Mouse (Mus musculus) heart, embryonic 13.5 days (tissue): ENCODE results near the gene Gsdma3. TPM values are rescaled to one million over a fixed set of nuclear protein-coding genes. Genes with fewer than 3 reads are reported as not detected.

ENCODE experiments used
- ATAC-seq: fragments of 200-750 bp; cut with Nextera tagmentation; 2 replicates; pipeline ENCODE4 v1.8.0; 2017; ENCODE audit warnings: moderate TSS enrichment; ENCODE audit not compliant: insufficient number of reproducible peaks, low FRiP score, low TSS enrichment; ENCODE audit errors: extremely low read depth
- H3K27ac ChIP-seq: fragments of 300-500 bp; sonication (generic); replicated peaks from 2 replicates; pipeline ENCODE4 v1.5.1; 2015; ENCODE audit warnings: moderate library complexity, mild to moderate bottlenecking, inconsistent platforms
- H3K27me3 ChIP-seq: fragments of 300-500 bp; sonication (generic); replicated peaks from 2 replicates; pipeline ENCODE4 v1.6.1; 2015; ENCODE audit warnings: mild to moderate bottlenecking, inconsistent platforms
- H3K36me3 ChIP-seq: fragments of 300-500 bp; sonication (generic); 2 replicates; pipeline ENCODE4 v1.6.1; 2015; ENCODE audit warnings: mild to moderate bottlenecking, inconsistent platforms
- H3K4me1 ChIP-seq: fragments of 300-500 bp; sonication (generic); 2 replicates; pipeline ENCODE4 v1.6.1; 2015; ENCODE audit warnings: inconsistent platforms
- H3K4me2 ChIP-seq: fragments of 300-500 bp; sonication (generic); 2 replicates; pipeline ENCODE4 v1.6.1; 2015; ENCODE audit warnings: inconsistent platforms, mild to moderate bottlenecking, moderate library complexity
- H3K4me3 ChIP-seq: fragments of 300-500 bp; sonication (generic); 2 replicates; pipeline ENCODE4 v1.5.1; 2015; ENCODE audit warnings: moderate library complexity, mild to moderate bottlenecking, inconsistent platforms
- H3K9ac ChIP-seq: fragments of 300-500 bp; sonication (generic); 2 replicates; pipeline ENCODE4 v1.6.1; 2015; ENCODE audit warnings: inconsistent platforms, mild to moderate bottlenecking, moderate library complexity
- H3K9me3 ChIP-seq: fragments of 300-500 bp; sonication (generic); 2 replicates; pipeline ENCODE4 v1.6.1; 2016; ENCODE audit warnings: inconsistent platforms
- WGBS: fragments of 180-500 bp; shearing (Covaris S2); methylation state at CpG from one replicate; pipeline ENCODE4 v1.1.7; 2015; ENCODE audit warnings: mixed read lengths; 5-methylcytosine and 5-hydroxymethylcytosine counted together
- polyA plus RNA-seq: library from polyadenylated mRNA; unstranded; fragments of >200 nt; fragmentation: Nextera tagmentation; extraction: Ambion mirVana; gene quantifications from 2 replicates; pipeline ENCODE4 v1.2.1, GENCODE M21; 2015

Gsdma3 gene
- not detected in 2 replicates for polyA plus RNA-seq

DNA sequence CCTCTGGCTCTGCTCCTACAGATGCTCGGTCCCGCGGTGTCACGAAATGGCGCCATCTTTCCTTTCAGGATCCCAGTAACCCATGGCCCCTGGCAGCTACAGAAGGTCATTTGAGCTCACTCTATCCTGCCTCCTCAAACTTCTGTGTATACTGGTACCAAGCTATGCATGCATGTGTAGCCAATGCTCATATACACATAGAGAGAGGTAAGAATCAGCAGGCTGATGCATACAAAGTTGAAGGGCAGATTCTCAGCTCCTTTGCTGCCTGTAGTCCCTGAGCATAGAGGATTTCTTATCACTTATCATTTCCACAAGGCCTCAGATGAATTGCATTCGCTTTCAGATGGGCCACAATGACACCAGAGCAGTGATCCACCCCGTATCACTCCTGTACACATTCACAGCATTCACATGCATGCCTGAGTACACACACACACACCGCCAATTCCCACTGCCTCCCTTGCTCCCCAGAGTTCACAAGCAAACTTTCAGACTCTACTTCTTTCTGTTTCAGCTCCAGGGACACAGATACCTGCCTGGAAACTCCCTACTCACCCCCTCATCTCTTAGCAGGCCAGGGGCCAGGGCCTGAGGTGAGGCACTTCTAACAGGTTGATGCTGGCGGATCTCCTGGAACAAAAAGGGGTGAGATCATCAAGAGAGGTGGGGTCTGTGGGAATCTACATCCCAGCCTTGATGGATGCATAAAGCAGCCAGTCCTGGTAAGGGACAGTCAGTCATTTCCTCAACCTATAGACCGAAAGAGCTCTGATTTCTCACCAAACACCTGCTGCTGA lies at the start of gene Gsdma3, which contains the start of gene Gm12355:
Gene Gsdma3, plus strand, starts transcription at position 750 of the 800 bp plus-strand sequence.
Gene Gm12355, minus strand, starts transcription at position 51 of the 800 bp plus-strand sequence.
- peaks cover 7% of the 10 kb centered on the region; the same call in 1 of the 2 replicates for H3K27me3 ChIP-seq
- WGBS = 79% methylated on average over 10 of the region's 10 CpGs
- no peak within 1 kb of the TSS for H3K4me2 ChIP-seq
- no peaks in the 10 kb centered on the region for H3K36me3 ChIP-seq
- H3K27ac ChIP-seq = no peak within 1 kb of the TSS
- no peaks in the 10 kb centered on the region for H3K4me1 ChIP-seq
- H3K9me3 ChIP-seq = peaks cover 7% of the 10 kb centered on the region; the same call in 1 of the 2 replicates
- no peak within 1 kb of the TSS for H3K9ac ChIP-seq
- ATAC-seq = no peak
- no peak within 1 kb of the TSS for H3K4me3 ChIP-seq

DNA sequence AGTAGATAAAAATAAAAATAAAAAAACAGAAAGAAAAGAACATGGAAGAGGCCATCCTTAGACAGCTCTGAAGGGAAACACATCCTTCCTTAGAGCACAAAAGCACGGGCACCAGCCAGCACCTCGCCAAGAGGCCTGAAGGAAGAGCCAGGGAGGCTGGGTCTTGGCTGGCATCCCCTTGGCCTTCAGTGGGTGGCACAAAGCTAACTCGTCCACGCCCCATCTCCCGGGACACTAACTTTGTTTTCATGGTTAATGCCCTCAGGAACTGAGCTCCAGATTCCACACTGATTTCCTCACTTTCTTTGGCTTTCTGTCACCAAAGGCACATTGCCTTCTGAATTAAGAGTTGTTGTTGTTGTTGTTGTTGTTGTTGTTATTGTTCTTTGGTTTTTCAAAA lies 48.4 kb upstream of the Gsdma3 start:
- H3K9ac ChIP-seq = no peak overlapping the region
- no peaks in the 10 kb centered on the region for H3K9me3 ChIP-seq
- no peaks in the 10 kb centered on the region for H3K27me3 ChIP-seq
- no peak overlapping the region for H3K4me2 ChIP-seq
- H3K4me3 ChIP-seq = no peak overlapping the region
- H3K36me3 ChIP-seq = peaks cover 25% of the 10 kb centered on the region
- ATAC-seq = no peak
- peaks cover 33% of the 10 kb centered on the region for H3K4me1 ChIP-seq
- 82% methylated on average over 5 of the region's 5 CpGs for WGBS
- no peak overlapping the region for H3K27ac ChIP-seq

GRCm38 (mm10) chr11:98580301-98581121 lies 45.6 kb upstream of the Gsdma3 start:
- Histone ChIP-seq H3K27ac (peak overlapping the region; percentile 76), H3K4me3 (peak overlapping the region; percentile 18), H3K4me2 (peak overlapping the region; percentile 94), H3K36me3 (peaks cover 41% of the 10 kb centered on the region), H3K27me3 (no peaks in the 10 kb centered on the region), H3K4me1 (peaks cover 60% of the 10 kb centered on the region), H3K9me3 (no peaks in the 10 kb centered on the region), H3K9ac (peak overlapping the region; percentile 62)
- no peak for ATAC-seq
- 31% methylated on average over 16 of the region's 16 CpGs for WGBS

- Histone ChIP-seq H3K27me3 (no peaks in the 10 kb centered on the region), H3K9me3 (no peaks in the 10 kb centered on the region), H3K27ac (peak overlapping the region; percentile 76), H3K4me2 (peak overlapping the region; percentile 94), H3K36me3 (peaks cover 41% of the 10 kb centered on the region), H3K4me1 (peaks cover 69% of the 10 kb centered on the region), H3K9ac (peak overlapping the region; percentile 62), H3K4me3 (peak overlapping the region; percentile 18)
- WGBS = 48% methylated on average over 17 of the region's 17 CpGs
- ATAC-seq = no peak
Observed at GRCm38 (mm10) chr11:98581286-98582029, 44.7 kb upstream of the Gsdma3 start.

GRCm38 (mm10) chr11:98582030-98582388 lies 44.2 kb upstream of the Gsdma3 start:
- 70% methylated on average over 8 of the region's 8 CpGs for WGBS
- Histone ChIP-seq H3K27me3 (no peaks in the 10 kb centered on the region), H3K4me3 (peak overlapping the region; percentile 17), H3K36me3 (peaks cover 41% of the 10 kb centered on the region), H3K27ac (peak overlapping the region; percentile 76), H3K4me1 (peaks cover 69% of the 10 kb centered on the region), H3K9me3 (no peaks in the 10 kb centered on the region), H3K9ac (peak overlapping the region; percentile 62), H3K4me2 (peak overlapping the region; percentile 94)
- no peak for ATAC-seq

- H3K4me1 ChIP-seq = peaks cover 74% of the 10 kb centered on the region
- WGBS = 81% methylated on average over 12 of the region's 12 CpGs
- H3K9ac ChIP-seq = peak overlapping the region; percentile 62
- peak overlapping the region; percentile 76 for H3K27ac ChIP-seq
- H3K9me3 ChIP-seq = no peaks in the 10 kb centered on the region
- H3K4me3 ChIP-seq = peak overlapping the region; percentile 17
- no peak for ATAC-seq
- H3K27me3 ChIP-seq = no peaks in the 10 kb centered on the region
- peak overlapping the region; percentile 94 for H3K4me2 ChIP-seq
- peaks cover 41% of the 10 kb centered on the region for H3K36me3 ChIP-seq
Observed at GRCm38 (mm10) chr11:98582551-98583264, 43.5 kb upstream of the Gsdma3 start.

DNA sequence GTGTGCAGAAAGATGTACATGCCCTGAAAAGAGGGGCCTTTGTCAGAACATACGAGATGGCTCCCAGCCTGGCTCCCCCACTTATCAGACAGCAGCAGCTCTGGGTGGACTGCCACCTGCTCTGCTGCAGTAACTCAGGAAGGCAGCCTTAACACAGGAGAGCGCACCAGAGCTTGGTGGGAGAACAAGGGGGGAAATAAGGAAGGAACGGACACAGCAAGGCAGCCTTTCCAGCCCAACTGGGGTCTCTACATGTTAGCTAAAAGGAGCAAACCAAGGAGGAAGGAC lies 43.0 kb upstream of the Gsdma3 start:
- 65% methylated on average over 3 of the region's 3 CpGs for WGBS
- H3K27me3 ChIP-seq = no peaks in the 10 kb centered on the region
- H3K36me3 ChIP-seq = peaks cover 41% of the 10 kb centered on the region
- H3K27ac ChIP-seq = peak overlapping the region; percentile 76
- peaks cover 79% of the 10 kb centered on the region for H3K4me1 ChIP-seq
- H3K9me3 ChIP-seq = no peaks in the 10 kb centered on the region
- 0 out of 2 replicates have a peak overlapping the region, but pooled peaks have one; percentile 11 for H3K4me3 ChIP-seq
- no peak for ATAC-seq
- H3K9ac ChIP-seq = 0 out of 2 replicates have a peak overlapping the region, but pooled peaks have one; percentile 47
- peak overlapping the region; percentile 94 for H3K4me2 ChIP-seq

DNA sequence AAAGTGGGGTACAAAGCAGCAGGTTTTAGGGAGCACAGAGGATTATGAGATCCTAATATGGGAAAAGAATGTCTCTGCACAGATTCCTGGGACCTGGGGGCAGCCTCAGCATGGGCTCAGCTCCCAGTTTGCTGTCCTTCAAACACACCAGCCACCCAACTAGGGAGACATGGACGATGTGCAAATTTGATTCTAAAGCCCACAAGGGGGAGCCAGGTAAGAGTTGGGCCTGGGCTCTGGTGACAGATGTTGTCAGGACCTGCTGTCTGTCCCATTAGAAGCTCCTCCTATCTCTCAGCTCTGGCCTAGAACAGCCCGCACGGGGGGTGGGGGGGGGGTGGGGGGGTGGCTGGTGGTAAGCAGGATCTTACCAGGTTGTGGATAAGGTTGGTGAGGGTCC lies 42.6 kb upstream of the Gsdma3 start:
- Histone ChIP-seq H3K27ac (peak overlapping the region; percentile 76), H3K4me3 (0 out of 2 replicates have a peak overlapping the region, but pooled peaks have one; percentile 73), H3K4me1 (peaks cover 82% of the 10 kb centered on the region), H3K27me3 (no peaks in the 10 kb centered on the region), H3K9ac (peak overlapping the region; percentile 96; the same call in 1 of the 2 replicates), H3K36me3 (peaks cover 41% of the 10 kb centered on the region), H3K4me2 (peak overlapping the region; percentile 94), H3K9me3 (no peaks in the 10 kb centered on the region)
- WGBS = 27% methylated on average over 3 of the region's 3 CpGs
- no peak for ATAC-seq

- no peak overlapping the region for H3K27ac ChIP-seq
- no peaks in the 10 kb centered on the region for H3K27me3 ChIP-seq
- H3K4me1 ChIP-seq = peaks cover 88% of the 10 kb centered on the region
- peak overlapping the region; percentile 96 for H3K9ac ChIP-seq
- peak overlapping the region; percentile 73; the same call in 1 of the 2 replicates for H3K4me3 ChIP-seq
- H3K36me3 ChIP-seq = peaks cover 41% of the 10 kb centered on the region
- no peak for ATAC-seq
- H3K9me3 ChIP-seq = no peaks in the 10 kb centered on the region
- H3K4me2 ChIP-seq = peak overlapping the region; percentile 94
- 44% methylated on average over 1 of the region's 1 CpGs for WGBS
Observed at GRCm38 (mm10) chr11:98584146-98584545, 42.0 kb upstream of the Gsdma3 start.

- peaks cover 92% of the 10 kb centered on the region for H3K4me1 ChIP-seq
- H3K9ac ChIP-seq = peak overlapping the region; percentile 96
- no peaks in the 10 kb centered on the region for H3K27me3 ChIP-seq
- ATAC-seq = no peak
- H3K4me2 ChIP-seq = peak overlapping the region; percentile 94
- peaks cover 41% of the 10 kb centered on the region for H3K36me3 ChIP-seq
- no peak overlapping the region for H3K27ac ChIP-seq
- H3K4me3 ChIP-seq = peak overlapping the region; percentile 73
- WGBS = 84% methylated on average over 6 of the region's 6 CpGs
- H3K9me3 ChIP-seq = no peaks in the 10 kb centered on the region
Observed at GRCm38 (mm10) chr11:98584629-98585177, 41.5 kb upstream of the Gsdma3 start.
